Mouse (Mus musculus): ENCODE results near the gene 1520401A03Rik.

Gene 1520401A03Rik

GRCm38 (mm10) chr17:23664556-23665021, 58.0 kb downstream of the 1520401A03Rik start:
- no peak for DNase-seq

- no peak for DNase-seq
These were observed 61.1 kb downstream of the 1520401A03Rik start for GRCm38 (mm10) chr17:23661526-23661925.

- DNase-seq = no peak
These were observed 61.7 kb downstream of the 1520401A03Rik start for GRCm38 (mm10) chr17:23660876-23661200.

- no peak for DNase-seq
These were observed 62.3 kb downstream of the 1520401A03Rik start, which contains the start of gene Bicdl2 for GRCm38 (mm10) chr17:23660117-23660875. TSS of gene Bicdl2 (plus strand) at chr17:23660506.

- no peak for DNase-seq
These were observed 64.1 kb downstream of the 1520401A03Rik start for GRCm38 (mm10) chr17:23658450-23658849.

Data from cerebellum, adult 11 months (tissue).